Mouse (Mus musculus): ENCODE results near the gene Gnmt. TPM values are rescaled to one million over a fixed set of nuclear protein-coding genes. Genes with fewer than 3 reads are reported as not detected.
"Not testable (repeated sequence)": the region's sequence is repeated elsewhere in the genome, so short reads cannot be mapped to it uniquely, and the experiment has no call there.

Gene Gnmt
- polyA plus RNA-seq, 1 experiment = 0.11 TPM

GRCm38 (mm10) chr17:46770546-46770945, 41.6 kb upstream of the Gnmt start:
- no peaks in the 10 kb centered on the region for H3K79me2 ChIP-seq (ENCODE audit: control insufficient read depth, insufficient read depth)
- H3K4me3 ChIP-seq = no peak overlapping the region
- TF ChIP-seq USF1 (IDR thresholded peaks at IDR 0.05; ENCODE audit: low read depth) (no peak), TCF12 (IDR thresholded peaks at IDR 0.05; ENCODE audit: insufficient read depth, poor library complexity, severe bottlenecking) (no peak), REST (IDR thresholded peaks at IDR 0.05; ENCODE audit: insufficient read depth, insufficient read length) (no peak), MAX (IDR thresholded peaks at IDR 0.05; ENCODE audit: low read depth) (no peak), POLR2AphosphoS2 (IDR thresholded peaks at IDR 0.05; ENCODE audit: insufficient read length, low read depth) (no peak), POLR2A (IDR thresholded peaks at IDR 0.05; ENCODE audit: insufficient read length, low read depth) (no peak), MYOG (IDR thresholded peaks at IDR 0.05; ENCODE audit: control insufficient read depth in 1 of 3, insufficient read depth in 1 of 3, insufficient read length in 2 of 3, low read depth in 2 of 3) (no peak), CEBPB (IDR thresholded peaks at IDR 0.05; ENCODE audit: insufficient read depth, poor library complexity, severe bottlenecking) (no peak), SRF (IDR thresholded peaks at IDR 0.05; ENCODE audit: control insufficient read depth, insufficient read length, low read depth) (no peak), MYOD1 (IDR thresholded peaks at IDR 0.05; ENCODE audit: control insufficient read depth in 1 of 3, insufficient read length in 2 of 3, low read depth in 2 of 3) (no peak), E2F4 (IDR thresholded peaks at IDR 0.05; ENCODE audit: insufficient read depth) (no peak), TCF3 (IDR thresholded peaks at IDR 0.05; ENCODE audit: insufficient read length, low read depth) (no peak)
- no peaks in the 10 kb centered on the region for H3K27me3 ChIP-seq (ENCODE audit: control insufficient read depth, insufficient read depth, insufficient read length)
- no peak overlapping the region for H3K4me2 ChIP-seq (ENCODE audit: low read depth)
- no peak overlapping the region for H3ac ChIP-seq (ENCODE audit: control insufficient read depth, insufficient read length)
- peaks cover 5% of the 10 kb centered on the region for H3K36me3 ChIP-seq (ENCODE audit: control insufficient read depth, insufficient read depth)

- no peak overlapping the region for H3ac ChIP-seq (ENCODE audit: control insufficient read depth, insufficient read length)
Observed at GRCm38 (mm10) chr17:46767868-46768267, 38.9 kb upstream of the Gnmt start.

DNA sequence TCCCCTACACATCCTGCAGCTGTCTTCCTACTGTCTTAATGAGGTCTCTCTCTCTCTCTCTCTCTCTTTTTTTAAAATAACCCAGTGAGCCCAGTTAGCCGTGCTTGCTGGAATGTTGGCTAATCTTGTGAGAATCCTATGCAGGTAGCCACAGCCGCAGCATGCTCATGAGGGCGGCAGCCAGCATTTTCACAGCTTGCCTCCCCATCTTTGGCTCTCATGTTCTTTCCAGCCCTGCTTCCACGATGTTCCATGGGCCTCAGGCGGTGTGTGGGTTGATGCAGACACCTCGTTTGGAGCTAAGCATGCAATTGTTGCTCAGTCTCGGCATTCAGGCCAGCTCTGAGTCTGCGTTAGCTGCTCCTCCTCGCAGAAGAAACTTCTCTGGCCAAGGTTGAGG, 35.9 kb upstream of the Gnmt start:
- not testable (repeated sequence) for H3K4me3 ChIP-seq; H3K4me2 ChIP-seq (ENCODE audit: low read depth); H3ac ChIP-seq (ENCODE audit: control insufficient read depth, insufficient read length)

More at GRCm38 (mm10) chr17:46767868-46768267, 38.9 kb upstream of the Gnmt start:
- Histone ChIP-seq H3K4me3 (no peak overlapping the region), H3K27me3 (ENCODE audit: control insufficient read depth, insufficient read depth, insufficient read length) (no peaks in the 10 kb centered on the region), H3K4me2 (ENCODE audit: low read depth) (no peak overlapping the region), H3K79me2 (ENCODE audit: control insufficient read depth, insufficient read depth) (no peaks in the 10 kb centered on the region), H3K36me3 (ENCODE audit: control insufficient read depth, insufficient read depth) (no peaks in the 10 kb centered on the region)
- TF ChIP-seq MYOG (IDR thresholded peaks at IDR 0.05; ENCODE audit: control insufficient read depth in 1 of 3, insufficient read depth in 1 of 3, insufficient read length in 2 of 3, low read depth in 2 of 3) = no peak
- TF ChIP-seq TCF12 (IDR thresholded peaks at IDR 0.05; ENCODE audit: insufficient read depth, poor library complexity, severe bottlenecking) = no peak
- TF ChIP-seq E2F4 (IDR thresholded peaks at IDR 0.05; ENCODE audit: insufficient read depth) = no peak
- TF ChIP-seq CEBPB (IDR thresholded peaks at IDR 0.05; ENCODE audit: insufficient read depth, poor library complexity, severe bottlenecking) = no peak
- TF ChIP-seq MYOD1 (IDR thresholded peaks at IDR 0.05; ENCODE audit: control insufficient read depth in 1 of 3, insufficient read length in 2 of 3, low read depth in 2 of 3) = no peak
- TF ChIP-seq REST (IDR thresholded peaks at IDR 0.05; ENCODE audit: insufficient read depth, insufficient read length) = no peak
- no peak for TF ChIP-seq POLR2A (IDR thresholded peaks at IDR 0.05; ENCODE audit: insufficient read length, low read depth)
- no peak for TF ChIP-seq TCF3 (IDR thresholded peaks at IDR 0.05; ENCODE audit: insufficient read length, low read depth)
- TF ChIP-seq MAX (IDR thresholded peaks at IDR 0.05; ENCODE audit: low read depth) = no peak
- no peak for TF ChIP-seq POLR2AphosphoS2 (IDR thresholded peaks at IDR 0.05; ENCODE audit: insufficient read length, low read depth)

GRCm38 (mm10) chr17:46763544-46763943, 34.6 kb upstream of the Gnmt start, which contains the start of gene Ptcra:
Gene Ptcra, minus strand, starts transcription at chr17:46763712.
- H3K79me2 ChIP-seq (ENCODE audit: control insufficient read depth, insufficient read depth) = no peaks in the 10 kb centered on the region
- H3ac ChIP-seq (ENCODE audit: control insufficient read depth, insufficient read length) = no peak within 1 kb of the TSS
- H3K27me3 ChIP-seq (ENCODE audit: control insufficient read depth, insufficient read depth, insufficient read length) = no peaks in the 10 kb centered on the region
- TF ChIP-seq USF1 (IDR thresholded peaks at IDR 0.05; ENCODE audit: low read depth) = no peak
- TF ChIP-seq POLR2AphosphoS2 (IDR thresholded peaks at IDR 0.05; ENCODE audit: insufficient read length, low read depth) = no peak
- no peak for TF ChIP-seq MAX (IDR thresholded peaks at IDR 0.05; ENCODE audit: low read depth)
- TF ChIP-seq E2F4 (IDR thresholded peaks at IDR 0.05; ENCODE audit: insufficient read depth) = no peak
- no peak for TF ChIP-seq CEBPB (IDR thresholded peaks at IDR 0.05; ENCODE audit: insufficient read depth, poor library complexity, severe bottlenecking)
- no peak for TF ChIP-seq POLR2A (IDR thresholded peaks at IDR 0.05; ENCODE audit: insufficient read length, low read depth)
- TF ChIP-seq REST (IDR thresholded peaks at IDR 0.05; ENCODE audit: insufficient read depth, insufficient read length) = no peak
- H3K36me3 ChIP-seq (ENCODE audit: control insufficient read depth, insufficient read depth) = no peaks in the 10 kb centered on the region
- no peak within 1 kb of the TSS for H3K4me3 ChIP-seq
- H3K4me2 ChIP-seq (ENCODE audit: low read depth) = no peak within 1 kb of the TSS

More for the DNA sequence above, 35.9 kb upstream of the Gnmt start:
- H3K27me3 ChIP-seq (ENCODE audit: control insufficient read depth, insufficient read depth, insufficient read length); H3K79me2 ChIP-seq (ENCODE audit: control insufficient read depth, insufficient read depth); H3K36me3 ChIP-seq (ENCODE audit: control insufficient read depth, insufficient read depth): not testable (repeated sequence)

- no peak overlapping the region for H3K4me3 ChIP-seq
- no peaks in the 10 kb centered on the region for H3K36me3 ChIP-seq (ENCODE audit: control insufficient read depth, insufficient read depth)
- no peaks in the 10 kb centered on the region for H3K79me2 ChIP-seq (ENCODE audit: control insufficient read depth, insufficient read depth)
- H3K27me3 ChIP-seq (ENCODE audit: control insufficient read depth, insufficient read depth, insufficient read length) = no peaks in the 10 kb centered on the region
- no peak overlapping the region for H3K4me2 ChIP-seq (ENCODE audit: low read depth)
- H3ac ChIP-seq (ENCODE audit: control insufficient read depth, insufficient read length) = no peak overlapping the region
- TF ChIP-seq E2F4 (IDR thresholded peaks at IDR 0.05; ENCODE audit: insufficient read depth) (no peak), REST (IDR thresholded peaks at IDR 0.05; ENCODE audit: insufficient read depth, insufficient read length) (no peak), USF1 (IDR thresholded peaks at IDR 0.05; ENCODE audit: low read depth) (no peak), SRF (IDR thresholded peaks at IDR 0.05; ENCODE audit: control insufficient read depth, insufficient read length, low read depth) (no peak), MAX (IDR thresholded peaks at IDR 0.05; ENCODE audit: low read depth) (no peak), CEBPB (IDR thresholded peaks at IDR 0.05; ENCODE audit: insufficient read depth, poor library complexity, severe bottlenecking) (no peak), TCF12 (IDR thresholded peaks at IDR 0.05; ENCODE audit: insufficient read depth, poor library complexity, severe bottlenecking) (no peak), POLR2A (IDR thresholded peaks at IDR 0.05; ENCODE audit: insufficient read length, low read depth) (no peak), MYOG (IDR thresholded peaks at IDR 0.05; ENCODE audit: control insufficient read depth in 1 of 3, insufficient read depth in 1 of 3, insufficient read length in 2 of 3, low read depth in 2 of 3) (no peak), MYOD1 (IDR thresholded peaks at IDR 0.05; ENCODE audit: control insufficient read depth in 1 of 3, insufficient read length in 2 of 3, low read depth in 2 of 3) (no peak), POLR2AphosphoS2 (IDR thresholded peaks at IDR 0.05; ENCODE audit: insufficient read length, low read depth) (no peak), TCF3 (IDR thresholded peaks at IDR 0.05; ENCODE audit: insufficient read length, low read depth) (no peak)
Observed at GRCm38 (mm10) chr17:46758753-46759152, 29.8 kb upstream of the Gnmt start.

Measured in myocyte (in vitro differentiated cells).